Mouse (Mus musculus) stomach, embryonic 16.5 days (tissue): ENCODE data around the gene Spns3. TPM values are rescaled to one million over a fixed set of nuclear protein-coding genes. Genes with fewer than 3 reads are reported as not detected.

Experiments
- ATAC-seq: fragments of 200-750 bp; cut with Nextera tagmentation; 2 replicates; pipeline ENCODE4 v1.8.0; 2017; ENCODE audit warnings: moderate number of reproducible peaks, moderate TSS enrichment; ENCODE audit not compliant: insufficient read depth, low FRiP score
- H3K27ac ChIP-seq: fragments of 300-500 bp; sonication (generic); 2 replicates; pipeline ENCODE4 v1.5.1; 2014; ENCODE audit warnings: low read length
- H3K27me3 ChIP-seq: fragments of 300-500 bp; sonication (generic); 2 replicates; pipeline ENCODE4 v1.6.1; 2014; ENCODE audit warnings: low read length, control low read depth, mixed read lengths; ENCODE audit not compliant: control insufficient read depth, insufficient read depth
- H3K36me3 ChIP-seq: fragments of 300-500 bp; sonication (generic); 2 replicates; pipeline ENCODE4 v1.6.1; 2014; ENCODE audit warnings: low read length; ENCODE audit not compliant: control insufficient read depth, insufficient read depth
- H3K4me1 ChIP-seq: fragments of 300-500 bp; sonication (generic); 2 replicates; pipeline ENCODE4 v1.6.1; 2014; ENCODE audit warnings: low read length, control low read depth, mixed read lengths; ENCODE audit not compliant: control insufficient read depth, insufficient read depth
- H3K4me2 ChIP-seq: fragments of 300-500 bp; sonication (generic); 2 replicates; pipeline ENCODE4 v1.6.1; 2014; ENCODE audit warnings: low read depth, low read length, mixed read lengths
- H3K4me3 ChIP-seq: fragments of 300-500 bp; sonication (generic); replicated peaks from 2 replicates; pipeline ENCODE4 v1.5.1; 2014; ENCODE audit warnings: mild to moderate bottlenecking, low read length
- H3K9ac ChIP-seq: fragments of 300-500 bp; sonication (generic); 2 replicates; pipeline ENCODE4 v1.6.1; 2014; ENCODE audit warnings: low read length
- H3K9me3 ChIP-seq: fragments of 300-500 bp; sonication (generic); replicated peaks from 2 replicates; pipeline ENCODE4 v1.6.1; 2016; ENCODE audit warnings: low read length, control low read depth; ENCODE audit not compliant: control insufficient read depth
- WGBS: fragments of 180-500 bp; shearing (Covaris S2); extraction: QIAGEN DNeasy Blood & Tissue Kit; methylation state at CpG from one replicate; pipeline ENCODE4 v1.1.7; 2014; 5-methylcytosine and 5-hydroxymethylcytosine counted together
- polyA plus RNA-seq: library from polyadenylated mRNA; unstranded; fragments of >200 nt; fragmentation: Nextera tagmentation; extraction: Ambion mirVana; gene quantifications from 2 replicates; pipeline ENCODE4 v1.2.1, GENCODE M21; 2015

Gene Spns3
- polyA plus RNA-seq, 1 experiment from 2014 or later: 1.3 TPM

GRCm38 (mm10) chr11:72542586-72542985 lies 7.7 kb downstream of the Spns3 start:
- Histone ChIP-seq H3K27ac (no peak overlapping the region), H3K36me3 (no peaks in the 10 kb centered on the region), H3K4me3 (no peak overlapping the region), H3K9me3 (no peaks in the 10 kb centered on the region), H3K4me2 (no peak overlapping the region), H3K4me1 (no peaks in the 10 kb centered on the region), H3K27me3 (no peaks in the 10 kb centered on the region), H3K9ac (no peak overlapping the region)
- WGBS: 72% methylated on average over 1 of the region's 1 CpGs
- no peak for ATAC-seq

DNA sequence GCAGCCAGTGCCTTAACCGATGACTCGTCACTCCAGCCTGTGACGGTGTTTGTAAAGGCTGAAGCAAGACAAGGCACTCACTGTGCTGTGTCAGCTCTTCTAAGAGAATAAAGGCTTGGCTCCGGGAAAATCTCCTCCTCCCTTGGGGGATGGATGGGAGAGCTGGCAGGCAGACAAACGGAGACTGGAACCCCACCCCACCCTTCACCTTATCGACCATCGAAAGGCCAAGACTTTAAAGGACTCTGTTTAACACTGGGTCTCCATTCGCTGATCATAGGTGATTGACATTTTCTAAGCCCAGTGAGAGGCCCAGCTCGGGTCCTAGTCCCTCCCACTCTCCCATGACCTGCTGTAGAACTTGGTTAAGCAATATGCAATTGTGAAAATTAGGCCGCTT lies 8.4 kb downstream of the Spns3 start:
- Histone ChIP-seq H3K27ac (no peak overlapping the region), H3K36me3 (no peaks in the 10 kb centered on the region), H3K4me2 (no peak overlapping the region), H3K27me3 (no peaks in the 10 kb centered on the region), H3K4me1 (no peaks in the 10 kb centered on the region), H3K9ac (no peak overlapping the region), H3K9me3 (no peaks in the 10 kb centered on the region), H3K4me3 (no peak overlapping the region)
- ATAC-seq: no peak
- WGBS: 60% methylated on average over 10 of the region's 10 CpGs

DNA sequence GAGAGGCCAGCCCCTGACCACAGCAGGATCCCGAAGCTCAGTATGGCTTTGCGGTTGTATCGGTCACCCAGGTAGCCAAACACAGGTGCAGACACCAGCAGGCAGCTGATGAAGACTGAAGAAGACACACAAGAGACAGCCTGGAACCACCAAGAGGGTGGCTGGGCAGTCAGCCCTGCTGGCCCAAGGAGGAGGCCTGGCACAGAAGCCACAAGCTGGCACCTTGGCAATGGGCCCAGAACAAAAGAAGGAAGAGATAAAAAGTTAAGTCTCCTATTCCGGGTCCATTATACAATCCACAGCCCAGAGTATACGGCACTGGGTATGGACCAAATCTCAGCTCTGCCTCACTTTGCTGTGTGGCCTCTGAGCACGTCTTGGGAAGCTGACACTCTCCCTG lies 9.9 kb downstream of the Spns3 start:
- 77% methylated on average over 6 of the region's 6 CpGs for WGBS
- no peaks in the 10 kb centered on the region for H3K27me3 ChIP-seq
- no peak for ATAC-seq
- H3K4me1 ChIP-seq: no peaks in the 10 kb centered on the region
- no peaks in the 10 kb centered on the region for H3K9me3 ChIP-seq
- H3K27ac ChIP-seq: no peak overlapping the region
- H3K9ac ChIP-seq: no peak overlapping the region
- no peaks in the 10 kb centered on the region for H3K36me3 ChIP-seq
- no peak overlapping the region for H3K4me3 ChIP-seq
- H3K4me2 ChIP-seq: no peak overlapping the region

GRCm38 (mm10) chr11:72538811-72539210 lies 11.5 kb downstream of the Spns3 start:
- Histone ChIP-seq H3K36me3 (no peaks in the 10 kb centered on the region), H3K9ac (no peak overlapping the region), H3K9me3 (no peaks in the 10 kb centered on the region), H3K4me2 (no peak overlapping the region), H3K27ac (no peak overlapping the region), H3K4me3 (no peak overlapping the region), H3K4me1 (no peaks in the 10 kb centered on the region), H3K27me3 (no peaks in the 10 kb centered on the region)
- 91% methylated on average over 7 of the region's 7 CpGs for WGBS
- no peak for ATAC-seq

- H3K4me3 ChIP-seq: no peak overlapping the region
- no peak overlapping the region for H3K4me2 ChIP-seq
- H3K9me3 ChIP-seq: no peaks in the 10 kb centered on the region
- no peak overlapping the region for H3K9ac ChIP-seq
- no peaks in the 10 kb centered on the region for H3K4me1 ChIP-seq
- no peaks in the 10 kb centered on the region for H3K27me3 ChIP-seq
- 55% methylated on average over 8 of the region's 8 CpGs for WGBS
- H3K27ac ChIP-seq: no peak overlapping the region
- H3K36me3 ChIP-seq: no peaks in the 10 kb centered on the region
- ATAC-seq: no peak
Observed at GRCm38 (mm10) chr11:72538037-72538755, 12.1 kb downstream of the Spns3 start.

GRCm38 (mm10) chr11:72537503-72537902 lies 12.8 kb downstream of the Spns3 start:
- Histone ChIP-seq H3K27ac (no peak overlapping the region), H3K36me3 (no peaks in the 10 kb centered on the region), H3K4me2 (no peak overlapping the region), H3K9ac (no peak overlapping the region), H3K4me3 (no peak overlapping the region), H3K9me3 (no peaks in the 10 kb centered on the region), H3K27me3 (no peaks in the 10 kb centered on the region), H3K4me1 (no peaks in the 10 kb centered on the region)
- ATAC-seq: no peak
- 93% methylated on average over 2 of the region's 2 CpGs for WGBS

DNA sequence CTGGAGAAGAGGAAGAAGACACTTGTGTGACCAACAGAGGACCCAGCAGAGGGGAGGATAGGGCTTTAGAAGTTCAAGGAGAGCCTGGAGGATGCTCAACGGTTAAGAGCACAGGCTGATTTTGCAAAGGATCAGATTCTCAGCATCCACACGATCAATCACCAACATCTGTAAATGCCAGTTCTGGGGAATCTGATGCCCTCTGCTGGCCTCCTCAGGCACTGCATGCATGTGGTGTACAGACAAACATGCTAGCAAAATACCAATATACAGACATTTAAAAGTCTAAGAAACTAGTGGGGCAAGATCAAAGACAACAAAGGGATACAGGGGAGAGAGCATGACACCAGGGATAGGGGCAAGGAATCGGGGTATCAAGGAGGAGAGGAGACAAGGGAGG lies 14.8 kb downstream of the Spns3 start:
- H3K27ac ChIP-seq: no peak overlapping the region
- no peaks in the 10 kb centered on the region for H3K4me1 ChIP-seq
- H3K4me3 ChIP-seq: no peak overlapping the region
- H3K36me3 ChIP-seq: no peaks in the 10 kb centered on the region
- H3K4me2 ChIP-seq: no peak overlapping the region
- 79% methylated on average over 3 of the region's 3 CpGs for WGBS
- no peaks in the 10 kb centered on the region for H3K9me3 ChIP-seq
- no peaks in the 10 kb centered on the region for H3K27me3 ChIP-seq
- no peak overlapping the region for H3K9ac ChIP-seq
- ATAC-seq: no peak

DNA sequence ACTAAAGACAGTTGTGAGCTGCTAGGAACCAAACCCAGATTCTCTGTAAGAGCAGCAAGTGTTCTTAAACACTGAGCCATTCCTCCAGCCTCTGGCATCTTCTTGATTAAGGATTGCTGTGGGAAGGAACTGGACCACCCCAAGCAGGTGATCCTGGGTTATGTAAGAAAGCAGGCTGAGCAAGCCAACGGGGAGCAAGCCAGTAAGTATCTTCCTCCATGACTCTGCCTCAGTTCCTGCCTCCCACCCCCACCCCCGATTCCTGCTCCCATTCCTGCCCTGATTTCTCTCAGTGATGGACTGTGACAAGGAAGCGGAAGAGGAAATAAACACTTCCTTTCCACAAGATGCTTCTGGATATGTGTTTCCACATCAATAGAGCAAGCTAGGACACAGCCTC lies 17.4 kb downstream of the Spns3 start:
- Histone ChIP-seq H3K4me2 (no peak overlapping the region), H3K9me3 (no peaks in the 10 kb centered on the region), H3K9ac (no peak overlapping the region), H3K4me1 (no peaks in the 10 kb centered on the region), H3K36me3 (no peaks in the 10 kb centered on the region), H3K27me3 (no peaks in the 10 kb centered on the region), H3K27ac (no peak overlapping the region), H3K4me3 (no peak overlapping the region)
- ATAC-seq: no peak
- WGBS: 80% methylated on average over 3 of the region's 3 CpGs

DNA sequence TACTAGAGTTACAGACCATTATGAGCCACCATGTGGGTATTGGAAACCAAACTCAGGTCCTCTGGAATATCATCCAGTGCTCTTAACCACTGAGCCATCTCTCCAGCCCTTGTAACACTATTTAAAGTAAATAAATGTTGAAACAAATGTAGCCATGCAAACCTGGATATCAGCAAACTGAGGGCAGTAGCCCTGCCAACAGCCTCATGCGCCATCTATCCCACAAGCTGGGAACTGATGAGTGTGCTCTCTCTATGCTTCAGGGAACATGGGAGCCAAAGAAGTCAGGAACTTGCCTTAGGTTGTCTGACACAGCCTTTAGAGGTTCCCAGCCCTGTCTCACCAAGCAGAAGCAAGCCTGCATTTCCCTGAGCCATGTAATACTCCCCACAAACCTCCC lies 18.7 kb downstream of the Spns3 start:
- no peak overlapping the region for H3K4me2 ChIP-seq
- H3K36me3 ChIP-seq: no peaks in the 10 kb centered on the region
- no peak overlapping the region for H3K9ac ChIP-seq
- no peak for ATAC-seq
- no peak overlapping the region for H3K27ac ChIP-seq
- H3K27me3 ChIP-seq: no peaks in the 10 kb centered on the region
- no peaks in the 10 kb centered on the region for H3K4me1 ChIP-seq
- H3K4me3 ChIP-seq: no peak overlapping the region
- WGBS: 73% methylated on average over 1 of the region's 1 CpGs
- H3K9me3 ChIP-seq: no peaks in the 10 kb centered on the region
